Mouse (Mus musculus) heart, embryonic 16.5 days (tissue): ENCODE data around the gene Tbc1d23. TPM values are rescaled to one million over a fixed set of nuclear protein-coding genes. Genes with fewer than 3 reads are reported as not detected.
"Not testable (repeated sequence)": the region's sequence is repeated elsewhere in the genome, so short reads cannot be mapped to it uniquely, and the experiment has no call there.

Experiments
- ATAC-seq: fragments of 200-750 bp; cut with Nextera tagmentation; replicated peaks from 2 replicates; pipeline ENCODE4 v1.8.0; 2017; ENCODE audit warnings: moderate number of reproducible peaks; ENCODE audit not compliant: insufficient read depth, low FRiP score; ENCODE audit errors: extremely low read depth
- H3K27ac ChIP-seq: fragments of 300-500 bp; sonication (generic); 2 replicates; pipeline ENCODE4 v1.5.1; 2014; ENCODE audit warnings: mild to moderate bottlenecking, low read length, control low read depth, moderate library complexity
- H3K27me3 ChIP-seq: fragments of 300-500 bp; sonication (generic); 2 replicates; pipeline ENCODE4 v1.6.1; 2014; ENCODE audit warnings: low read length, mixed read lengths; ENCODE audit not compliant: control insufficient read depth, insufficient read depth
- H3K36me3 ChIP-seq: fragments of 300-500 bp; sonication (generic); 2 replicates; pipeline ENCODE4 v1.6.1; 2014; ENCODE audit not compliant: control insufficient read depth, insufficient read depth
- H3K4me1 ChIP-seq: fragments of 300-500 bp; sonication (generic); 2 replicates; pipeline ENCODE4 v1.6.1; 2014; ENCODE audit warnings: low read length, mixed read lengths; ENCODE audit not compliant: control insufficient read depth, insufficient read depth
- H3K4me2 ChIP-seq: fragments of 300-500 bp; sonication (generic); 2 replicates; pipeline ENCODE4 v1.6.1; 2014; ENCODE audit warnings: low read depth, mild to moderate bottlenecking, control low read depth, low read length
- H3K4me3 ChIP-seq: fragments of 300-500 bp; sonication (generic); 2 replicates; pipeline ENCODE4 v1.5.1; 2014; ENCODE audit warnings: mild to moderate bottlenecking, control low read depth, low read length
- H3K9ac ChIP-seq: fragments of 300-500 bp; sonication (generic); 2 replicates; pipeline ENCODE4 v1.6.1; 2014; ENCODE audit warnings: low read length, control low read depth
- H3K9me3 ChIP-seq: fragments of 300-500 bp; sonication (generic); replicated peaks from 2 replicates; pipeline ENCODE4 v1.6.1; 2016; ENCODE audit warnings: low read length; ENCODE audit not compliant: control insufficient read depth
- WGBS: fragments of 180-500 bp; shearing (Covaris S2); extraction: QIAGEN DNeasy Blood & Tissue Kit; methylation state at CpG from one replicate; pipeline ENCODE4 v1.1.7; 2014; 5-methylcytosine and 5-hydroxymethylcytosine counted together
- polyA plus RNA-seq: library from polyadenylated mRNA; unstranded; fragments of >200 nt; fragmentation: Nextera tagmentation; extraction: Ambion mirVana; gene quantifications from 2 replicates; pipeline ENCODE4 v1.2.1, GENCODE M21; 2015

The Tbc1d23 gene
- polyA plus RNA-seq, 1 experiment from 2014 or later, result 17.1 TPM

DNA sequence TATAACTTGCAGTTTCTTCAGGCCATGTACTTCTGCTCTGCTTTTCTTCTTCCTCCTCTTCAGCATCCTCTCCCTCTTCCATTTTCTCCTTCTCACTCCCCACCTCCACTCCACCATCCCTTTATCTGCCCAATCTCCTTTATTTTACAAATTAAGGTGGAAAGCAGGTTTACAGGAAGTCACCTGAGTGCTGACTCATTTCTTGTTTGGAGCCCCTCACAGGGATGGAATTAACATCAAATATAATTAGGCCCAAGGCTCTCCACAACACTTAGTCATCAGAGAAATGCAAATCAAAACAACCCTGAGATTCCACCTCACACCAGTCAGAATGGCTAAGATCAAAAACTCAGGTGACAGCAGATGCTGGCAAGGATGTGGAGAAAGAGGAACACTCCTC is 56.8 kb downstream of the Tbc1d23 start:
- H3K27ac ChIP-seq, H3K4me2 ChIP-seq, H3K9me3 ChIP-seq, ATAC-seq, H3K4me3 ChIP-seq, H3K9ac ChIP-seq, H3K4me1 ChIP-seq, H3K27me3 ChIP-seq: not testable (repeated sequence)
- peaks cover 34% of the 10 kb centered on the region for H3K36me3 ChIP-seq

DNA sequence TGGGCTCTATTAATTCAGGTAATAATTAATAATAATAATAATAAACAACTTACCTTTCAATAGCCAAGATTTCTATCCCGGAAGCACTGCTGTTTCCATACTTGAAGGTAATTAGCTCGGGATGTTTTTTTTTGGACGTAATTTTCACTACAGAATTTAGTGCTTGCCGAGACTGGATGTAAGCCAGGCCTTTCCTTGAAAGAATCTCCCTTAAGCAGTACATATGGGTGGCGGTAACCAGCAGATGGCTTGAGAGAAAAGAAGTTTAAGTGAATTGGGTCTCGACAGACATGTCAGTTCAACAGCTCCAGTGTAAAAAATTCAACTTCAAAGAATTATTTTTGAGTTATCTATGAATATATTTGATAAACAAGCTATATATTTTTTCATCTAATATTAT is 59.7 kb downstream of the Tbc1d23 start:
- Histone ChIP-seq H3K4me2 (no peak overlapping the region), H3K9me3 (no peaks in the 10 kb centered on the region), H3K4me1 (peaks cover 3% of the 10 kb centered on the region; the same call in 1 of the 2 replicates), H3K4me3 (no peak overlapping the region), H3K9ac (no peak overlapping the region), H3K27me3 (no peaks in the 10 kb centered on the region), H3K36me3 (peaks cover 28% of the 10 kb centered on the region), H3K27ac (no peak overlapping the region)
- ATAC-seq, result no peak
- WGBS, result 89% methylated on average over 6 of the region's 6 CpGs

DNA sequence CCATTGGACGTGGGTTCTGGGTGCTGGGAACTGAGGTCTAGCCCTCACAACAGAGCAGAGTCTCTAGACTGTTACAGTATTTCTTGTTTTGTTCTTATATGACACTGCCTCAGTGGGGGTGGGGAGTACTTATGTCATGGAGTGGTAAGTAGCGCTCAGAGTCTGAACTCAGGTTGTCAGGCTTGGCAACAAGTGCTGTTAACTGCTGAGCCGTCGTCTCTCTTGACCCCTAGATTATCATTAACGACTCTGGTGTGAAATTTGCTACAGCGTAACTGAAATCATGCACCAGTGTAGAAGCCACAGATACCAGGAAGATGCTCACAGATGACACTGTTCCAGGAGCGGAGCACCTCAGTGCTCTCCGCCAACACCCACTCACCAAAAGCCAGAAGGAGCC is 60.1 kb downstream of the Tbc1d23 start:
- Histone ChIP-seq H3K9ac (no peak overlapping the region), H3K36me3 (peaks cover 25% of the 10 kb centered on the region), H3K27ac (no peak overlapping the region), H3K4me3 (no peak overlapping the region), H3K27me3 (no peaks in the 10 kb centered on the region), H3K4me2 (no peak overlapping the region), H3K4me1 (peaks cover 3% of the 10 kb centered on the region), H3K9me3 (no peaks in the 10 kb centered on the region)
- WGBS, result 85% methylated on average over 8 of the region's 8 CpGs
- no peak for ATAC-seq

DNA sequence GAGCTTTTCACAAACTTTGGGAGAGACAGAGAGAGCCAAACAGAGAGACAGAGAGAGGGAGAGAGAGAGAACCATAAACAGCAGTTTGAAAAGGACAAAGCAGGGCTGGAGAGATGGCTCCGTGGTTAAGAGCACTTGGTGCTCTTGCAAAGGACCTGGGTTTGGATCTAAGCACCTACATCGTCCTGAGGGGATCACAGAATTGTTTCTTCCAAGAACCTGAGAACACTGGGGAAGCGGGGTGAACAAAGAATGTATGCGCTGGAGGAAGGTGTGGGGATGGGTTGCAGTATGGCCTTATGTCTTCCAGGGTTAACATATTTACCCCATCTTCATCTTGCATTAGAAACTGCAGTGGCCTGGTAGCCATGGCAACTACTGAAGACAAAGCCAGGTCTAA is 63.1 kb downstream of the Tbc1d23 start:
- no peak overlapping the region for H3K4me3 ChIP-seq

DNA sequence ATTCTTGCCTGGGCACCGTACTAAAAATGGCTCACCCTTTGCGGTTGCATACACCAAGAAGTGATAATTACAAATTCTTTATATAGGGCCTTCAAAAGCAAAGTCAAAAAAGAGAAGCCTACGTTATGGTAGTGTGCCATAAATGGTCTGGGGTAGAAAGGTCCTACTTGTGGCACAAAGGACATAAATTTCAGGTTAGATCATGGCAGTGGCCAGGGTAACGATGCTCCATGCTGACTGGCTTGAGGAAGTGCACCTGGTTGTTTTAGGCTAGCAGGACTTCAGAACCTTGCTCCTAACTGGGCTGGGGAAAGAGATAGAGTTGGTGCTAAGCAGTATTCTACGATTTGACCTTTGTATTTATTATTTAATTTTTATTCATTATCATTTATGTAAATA is 63.8 kb downstream of the Tbc1d23 start:
- Histone ChIP-seq H3K4me2 (peak overlapping the region; percentile 86), H3K9me3 (no peaks in the 10 kb centered on the region), H3K4me1 (peaks cover 3% of the 10 kb centered on the region), H3K4me3 (peak overlapping the region; percentile 81), H3K27ac (peak overlapping the region; percentile 92), H3K9ac (peak overlapping the region; percentile 89), H3K36me3 (peaks cover 22% of the 10 kb centered on the region), H3K27me3 (no peaks in the 10 kb centered on the region)
- WGBS, result 23% methylated on average over 5 of the region's 5 CpGs
- ATAC-seq, result peak; percentile 0; the same call in 1 of the 2 replicates

More for the DNA sequence above, 63.1 kb downstream of the Tbc1d23 start:
- H3K36me3 ChIP-seq, result peaks cover 25% of the 10 kb centered on the region
- H3K4me1 ChIP-seq, result peaks cover 3% of the 10 kb centered on the region
- no peaks in the 10 kb centered on the region for H3K9me3 ChIP-seq
- ATAC-seq, result no peak
- no peak overlapping the region for H3K9ac ChIP-seq
- H3K4me2 ChIP-seq, result no peak overlapping the region
- H3K27me3 ChIP-seq, result no peaks in the 10 kb centered on the region
- H3K27ac ChIP-seq, result no peak overlapping the region
- 76% methylated on average over 4 of the region's 4 CpGs for WGBS

DNA sequence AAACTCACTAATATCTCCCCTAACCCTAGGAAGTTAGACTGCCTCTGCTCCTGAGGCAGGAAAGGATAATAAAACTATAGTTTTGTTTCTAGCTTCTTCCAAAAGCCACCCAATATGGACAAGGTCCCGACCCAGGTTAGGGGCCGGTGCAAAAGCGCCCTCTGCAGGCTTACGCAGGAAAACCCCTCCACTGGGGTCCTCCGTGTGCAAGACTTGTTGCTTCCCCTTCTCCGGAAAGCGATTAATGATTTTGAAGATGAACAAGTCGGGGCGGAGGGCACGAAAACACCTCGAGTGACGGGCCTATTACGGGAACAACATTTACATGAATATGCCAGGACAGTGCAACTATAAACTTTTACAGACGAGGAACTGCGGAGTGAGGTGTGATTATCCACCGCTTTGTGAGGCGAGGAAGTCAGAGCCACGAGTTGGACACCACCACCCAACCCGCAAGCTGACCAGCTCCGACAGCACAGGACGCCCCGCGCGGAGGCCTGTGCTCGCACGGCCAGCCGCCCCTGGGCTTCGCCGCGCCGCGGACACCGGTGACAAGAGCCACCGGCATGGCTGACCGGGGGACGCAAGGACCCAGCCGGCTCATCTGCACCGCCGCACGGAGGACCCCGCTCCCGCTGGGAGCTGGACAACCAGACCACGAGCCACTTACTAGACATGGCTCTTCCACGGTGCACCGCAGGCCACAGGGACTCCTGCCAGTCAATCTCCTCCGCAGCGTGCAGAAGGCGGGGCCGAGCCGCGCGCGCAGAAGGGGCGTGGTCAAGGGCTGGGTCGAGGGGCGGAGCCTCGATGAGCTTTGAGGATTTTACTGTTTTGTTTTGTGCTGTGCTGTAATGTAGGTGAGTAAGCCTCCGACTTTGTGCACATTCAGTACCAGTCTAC is 64.4 kb downstream of the Tbc1d23 start, which contains the start of gene Nit2:
Gene Nit2 (minus strand): TSS at position 731 of the 903 bp plus-strand sequence.
- peaks cover 24% of the 10 kb centered on the region for H3K36me3 ChIP-seq
- no peaks in the 10 kb centered on the region for H3K9me3 ChIP-seq
- peak within 1 kb of the TSS; percentile 86 for H3K4me2 ChIP-seq
- peak within 1 kb of the TSS; percentile 92 for H3K27ac ChIP-seq
- WGBS, result under 1% methylated on average over 58 of the region's 58 CpGs
- peak within 1 kb of the TSS; percentile 89 for H3K9ac ChIP-seq
- peak; percentile 97 for ATAC-seq
- peak within 1 kb of the TSS; percentile 81 for H3K4me3 ChIP-seq
- peaks cover 3% of the 10 kb centered on the region for H3K4me1 ChIP-seq
- no peaks in the 10 kb centered on the region for H3K27me3 ChIP-seq

DNA sequence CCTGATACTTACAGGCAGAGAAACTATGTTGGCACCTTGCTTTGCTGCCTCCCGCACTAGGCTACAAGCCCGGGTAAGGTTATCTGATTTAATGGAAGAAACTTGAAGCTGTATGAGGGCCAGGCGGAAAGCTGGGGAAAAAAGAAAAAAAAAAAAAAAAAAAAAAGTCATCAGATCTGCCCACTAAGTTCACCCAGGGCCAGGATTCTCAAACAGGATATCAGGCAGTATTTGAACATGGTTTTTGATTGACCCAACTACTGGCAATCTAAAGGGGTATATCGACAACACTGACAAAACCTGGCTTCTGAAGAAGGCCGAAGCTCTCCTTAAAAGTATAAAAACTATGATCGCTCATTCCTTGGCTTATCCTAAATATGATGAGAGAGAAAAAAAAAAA is 65.2 kb downstream of the Tbc1d23 start:
- 70% methylated on average over 6 of the region's 6 CpGs for WGBS
- no peak for ATAC-seq
- Histone ChIP-seq H3K4me1 (peaks cover 3% of the 10 kb centered on the region), H3K9ac (peak overlapping the region; percentile 89), H3K36me3 (peaks cover 25% of the 10 kb centered on the region), H3K4me2 (peak overlapping the region; percentile 86), H3K4me3 (peak overlapping the region; percentile 81), H3K27me3 (no peaks in the 10 kb centered on the region), H3K27ac (no peak overlapping the region), H3K9me3 (no peaks in the 10 kb centered on the region)

DNA sequence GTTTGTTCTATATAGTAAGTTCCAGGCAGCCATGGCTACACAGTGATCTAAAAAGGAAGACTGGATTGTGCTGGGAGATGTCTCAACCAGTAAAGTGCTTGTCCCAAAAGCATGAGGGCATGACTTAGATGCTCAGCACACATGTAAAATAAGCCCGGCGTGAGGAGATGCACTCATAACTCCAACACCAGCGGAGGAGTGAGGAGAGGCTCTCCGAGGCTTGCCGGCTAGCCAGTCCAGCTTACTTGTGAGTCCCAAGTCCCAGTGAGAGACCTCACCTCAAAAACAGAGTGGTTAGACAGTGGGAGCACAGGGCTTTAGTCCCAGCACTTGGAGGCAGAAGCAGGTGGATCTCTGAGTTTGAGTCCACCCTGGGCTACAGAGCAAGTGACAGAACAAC is 66.1 kb downstream of the Tbc1d23 start:
- H3K9me3 ChIP-seq, result no peaks in the 10 kb centered on the region
- H3K4me2 ChIP-seq, result no peak overlapping the region
- H3K4me3 ChIP-seq, result no peak overlapping the region
- H3K27me3 ChIP-seq, result no peaks in the 10 kb centered on the region
- ATAC-seq, result no peak
- H3K27ac ChIP-seq, result no peak overlapping the region
- no peak overlapping the region for H3K9ac ChIP-seq
- H3K4me1 ChIP-seq, result peaks cover 3% of the 10 kb centered on the region
- WGBS, result 95% methylated on average over 5 of the region's 5 CpGs
- H3K36me3 ChIP-seq, result peaks cover 21% of the 10 kb centered on the region; the same call in 1 of the 2 replicates

DNA sequence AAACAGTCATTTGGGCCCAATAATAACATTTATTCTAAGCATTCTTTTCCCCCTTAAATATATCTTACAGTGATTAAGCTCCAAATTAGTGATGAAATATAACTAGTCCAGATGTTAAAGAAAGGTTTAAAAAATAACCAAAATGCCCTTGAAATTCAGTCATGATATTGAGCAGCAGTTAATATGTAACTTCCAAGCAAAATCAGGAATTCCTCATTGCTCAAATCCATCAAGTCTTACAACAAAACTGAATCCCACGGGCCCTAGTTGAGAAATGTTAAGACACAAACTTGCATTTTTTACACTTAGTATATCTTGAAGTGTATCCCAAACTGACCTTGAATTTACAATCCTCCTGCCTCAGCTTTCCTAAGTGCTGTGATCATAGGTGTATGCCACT is 67.6 kb downstream of the Tbc1d23 start:
- ATAC-seq, result no peak
- peaks cover 27% of the 10 kb centered on the region; the same call in 1 of the 2 replicates for H3K36me3 ChIP-seq
- 91% methylated on average over 1 of the region's 1 CpGs for WGBS

More for the DNA sequence above, 67.6 kb downstream of the Tbc1d23 start:
- no peaks in the 10 kb centered on the region for H3K27me3 ChIP-seq
- no peak overlapping the region for H3K4me3 ChIP-seq
- no peaks in the 10 kb centered on the region for H3K9me3 ChIP-seq
- no peak overlapping the region for H3K27ac ChIP-seq
- H3K4me1 ChIP-seq, result peaks cover 3% of the 10 kb centered on the region
- no peak overlapping the region for H3K4me2 ChIP-seq
- no peak overlapping the region for H3K9ac ChIP-seq
